Mouse (Mus musculus) kidney, adult 2 months (tissue): ENCODE measurements at regions not wholly inside any gene's neighbourhood (a gene's known extent, or its start where the extent isn't known, plus 50 kb on each side); places are given as distances from the start of the nearest gene placed in this dataset.

Experiments
- DNase-seq: peaks from one replicate; pipeline ENCODE4 v3.0.0; 2021
- H3K27ac ChIP-seq: fragments of 200-500 bp; 2 replicates; pipeline ENCODE4 v1.5.1; 2012; ENCODE audit warnings: low read depth, low read length, control low read depth, inconsistent platforms; ENCODE audit not compliant: insufficient read depth
- H3K27me3 ChIP-seq: fragments of 200-500 bp; replicated peaks from 2 replicates; pipeline ENCODE4 v1.6.1; 2012; ENCODE audit warnings: mild to moderate bottlenecking, moderate library complexity, low read length, inconsistent platforms; ENCODE audit not compliant: control insufficient read depth, insufficient read depth
- H3K36me3 ChIP-seq: fragments of 200-500 bp; 2 replicates; pipeline ENCODE4 v1.6.1; 2012; ENCODE audit warnings: mild to moderate bottlenecking, moderate library complexity, low read length, inconsistent platforms; ENCODE audit not compliant: control insufficient read depth, insufficient read depth
- H3K4me1 ChIP-seq: fragments of 200-500 bp; 2 replicates; pipeline ENCODE4 v1.6.1; 2011; ENCODE audit warnings: low read length; ENCODE audit not compliant: control insufficient read depth, insufficient read depth
- H3K4me3 ChIP-seq: fragments of 200-500 bp; 2 replicates; pipeline ENCODE4 v1.5.1; 2011; ENCODE audit warnings: mild to moderate bottlenecking, low read depth, low read length, control low read depth; ENCODE audit not compliant: insufficient read depth
- CTCF ChIP-seq: fragments of 200-500 bp; conservative IDR thresholded peaks from 2 replicates; pipeline ENCODE4 v1.5.1; 2011; ENCODE audit warnings: low read depth, mild to moderate bottlenecking, control low read depth, low read length, moderate library complexity, mixed read lengths; ENCODE audit not compliant: insufficient read depth, insufficient read length
- POLR2A ChIP-seq: fragments of 200-500 bp; IDR thresholded peaks from one replicate; pipeline ENCODE4 v1.6.1; 2011; ENCODE audit warnings: low read depth, low read length, control low read depth
- WGBS: fragments of 180-500 bp; shearing (Covaris S2); methylation state at CpG from one replicate; pipeline ENCODE4 v1.1.7; 2018; 5-methylcytosine and 5-hydroxymethylcytosine counted together

- 75% methylated on average over 5 of the region's 5 CpGs for WGBS
Measured at GRCm38 (mm10) chr7:37908618-37909130, 114.7 kb downstream of the Uri1 start.

GRCm38 (mm10) chr7:37893885-37894284 is 120.4 kb upstream of the Zfp536 start:
- no peak overlapping the region for H3K4me3 ChIP-seq
- DNase-seq: peak; percentile 4
- no peak overlapping the region for H3K27ac ChIP-seq
- no peaks in the 10 kb centered on the region for H3K36me3 ChIP-seq
- no peaks in the 10 kb centered on the region for H3K4me1 ChIP-seq
- 86% methylated on average over 6 of the region's 6 CpGs for WGBS
- TF ChIP-seq POLR2A (no peak), CTCF (peak; percentile 35; the same call in 1 of the 2 replicates)
- H3K27me3 ChIP-seq: no peaks in the 10 kb centered on the region

More at GRCm38 (mm10) chr7:37908618-37909130, 114.7 kb downstream of the Uri1 start:
- TF ChIP-seq CTCF: no peak
- no peak for TF ChIP-seq POLR2A
- H3K27me3 ChIP-seq: no peaks in the 10 kb centered on the region
- no peak for DNase-seq
- no peaks in the 10 kb centered on the region for H3K4me1 ChIP-seq
- H3K36me3 ChIP-seq: no peaks in the 10 kb centered on the region
- H3K4me3 ChIP-seq: no peak overlapping the region
- no peak overlapping the region for H3K27ac ChIP-seq

GRCm38 (mm10) chr7:37874382-37874781 is 100.9 kb upstream of the Zfp536 start:
- H3K27ac ChIP-seq: no peak overlapping the region
- no peaks in the 10 kb centered on the region for H3K27me3 ChIP-seq
- DNase-seq: no peak
- no peaks in the 10 kb centered on the region for H3K36me3 ChIP-seq
- 58% methylated on average over 12 of the region's 12 CpGs for WGBS
- TF ChIP-seq POLR2A: no peak
- no peak for TF ChIP-seq CTCF
- no peaks in the 10 kb centered on the region for H3K4me1 ChIP-seq
- no peak overlapping the region for H3K4me3 ChIP-seq

GRCm38 (mm10) chr7:37870956-37871355 is 97.5 kb upstream of the Zfp536 start:
- Histone ChIP-seq H3K27ac (no peak overlapping the region), H3K4me1 (no peaks in the 10 kb centered on the region), H3K27me3 (no peaks in the 10 kb centered on the region), H3K36me3 (no peaks in the 10 kb centered on the region), H3K4me3 (no peak overlapping the region)
- 75% methylated on average over 5 of the region's 5 CpGs for WGBS
- TF ChIP-seq CTCF (no peak), POLR2A (no peak)
- no peak for DNase-seq

GRCm38 (mm10) chr7:37866468-37866867 is 93.0 kb upstream of the Zfp536 start:
- TF ChIP-seq CTCF: no peak
- WGBS: 10% methylated on average over 1 of the region's 1 CpGs
- Histone ChIP-seq H3K27ac (no peak overlapping the region), H3K36me3 (no peaks in the 10 kb centered on the region), H3K4me3 (no peak overlapping the region), H3K4me1 (no peaks in the 10 kb centered on the region), H3K27me3 (no peaks in the 10 kb centered on the region)
- no peak for DNase-seq

- no peak overlapping the region for H3K4me3 ChIP-seq
- no peak for DNase-seq
- no peaks in the 10 kb centered on the region for H3K36me3 ChIP-seq
- TF ChIP-seq CTCF (no peak), POLR2A (no peak)
- H3K27ac ChIP-seq: no peak overlapping the region
- H3K4me1 ChIP-seq: no peaks in the 10 kb centered on the region
- WGBS: 81% methylated on average over 5 of the region's 5 CpGs
- no peaks in the 10 kb centered on the region for H3K27me3 ChIP-seq
Measured at GRCm38 (mm10) chr7:37851471-37851870, 78.0 kb upstream of the Zfp536 start.

GRCm38 (mm10) chr7:37845201-37845600 is 71.8 kb upstream of the Zfp536 start:
- TF ChIP-seq POLR2A (no peak), CTCF (no peak)
- DNase-seq: no peak
- WGBS: 58% methylated on average over 1 of the region's 1 CpGs
- Histone ChIP-seq H3K4me1 (no peaks in the 10 kb centered on the region), H3K36me3 (no peaks in the 10 kb centered on the region), H3K27me3 (no peaks in the 10 kb centered on the region; the same call in 1 of the 2 replicates), H3K4me3 (no peak overlapping the region), H3K27ac (no peak overlapping the region)
